Mouse (Mus musculus): Measurements from ENCODE around the gene Ccm2l.

The Ccm2l gene

GRCm38 (mm10) chr2:153090551-153091165, 24.9 kb downstream of the Ccm2l start:
- DNase-seq (ENCODE audit: low spot score), result no peak

- no peak for DNase-seq (ENCODE audit: low spot score)
These were observed 41.5 kb downstream of the Ccm2l start for GRCm38 (mm10) chr2:153107046-153107766.

GRCm38 (mm10) chr2:153107802-153108201, 42.0 kb downstream of the Ccm2l start:
- no peak for DNase-seq (ENCODE audit: low spot score)

GRCm38 (mm10) chr2:153108313-153109264, 42.8 kb downstream of the Ccm2l start, which contains the start of gene Hck:
Gene Hck (plus strand): TSS chr2:153108468.
- DNase-seq (ENCODE audit: low spot score), result peak; percentile 60

GRCm38 (mm10) chr2:153109596-153109995, 43.8 kb downstream of the Ccm2l start:
- DNase-seq (ENCODE audit: low spot score), result no peak

- no peak for DNase-seq (ENCODE audit: low spot score)
These were observed 45.5 kb downstream of the Ccm2l start for GRCm38 (mm10) chr2:153111298-153111697.

GRCm38 (mm10) chr2:153115679-153116081, 49.9 kb downstream of the Ccm2l start:
- no peak for DNase-seq (ENCODE audit: low spot score)

GRCm38 (mm10) chr2:153117051-153117486, 51.3 kb downstream of the Ccm2l start:
- DNase-seq (ENCODE audit: low spot score), result no peak

GRCm38 (mm10) chr2:153119488-153119887, 53.7 kb downstream of the Ccm2l start:
- DNase-seq (ENCODE audit: low spot score), result no peak

- no peak for DNase-seq (ENCODE audit: low spot score)
These were observed 54.4 kb downstream of the Ccm2l start for GRCm38 (mm10) chr2:153120126-153120525.

GRCm38 (mm10) chr2:153121821-153122615, 56.3 kb downstream of the Ccm2l start:
- DNase-seq (ENCODE audit: low spot score), result no peak

GRCm38 (mm10) chr2:153122701-153123100, 56.9 kb downstream of the Ccm2l start:
- DNase-seq (ENCODE audit: low spot score), result no peak

- no peak for DNase-seq (ENCODE audit: low spot score)
These were observed 60.1 kb downstream of the Ccm2l start for GRCm38 (mm10) chr2:153125875-153126274.

- no peak for DNase-seq (ENCODE audit: low spot score)
These were observed 65.3 kb downstream of the Ccm2l start for GRCm38 (mm10) chr2:153131019-153131418.

Data from ovary, postnatal 36 days (tissue).